In genomic region chrX:103914790-103915189, GRCm38 (mm10) we compare ENCODE assay signal across 9 mouse cellular contexts.
DNase-seq lines count a peak whose midpoint lies in the region; ATAC-seq and TF ChIP-seq lines count a peak whose summit lies in the region.
"Had no signal": no experiment of that assay in that cellular context is flagged by ENCODE, and none has a peak within 500 bp of the region (broad histone marks: within the 10 kb centered on the region; RNA-seq: fewer than 3 reads in every experiment).

No protein-coding gene starts in this region.

- no peak for ATAC-seq in heart, embryonic 11.5 days (replicated peaks; ENCODE audit: insufficient number of reproducible peaks, low FRiP score, low TSS enrichment)
- ATAC-seq in forebrain, postnatal 0 days: peak; percentile 71
- ATAC-seq in lung, postnatal 0 days: no peak

- no peak overlapping the region for H3K9ac ChIP-seq in heart, embryonic 11.5 days (ENCODE audit: low read depth, low read length)
- no peak overlapping the region for H3K9ac ChIP-seq in ES-E14 (ENCODE audit: insufficient read depth, low read depth, low read length, poor library complexity, severe bottlenecking)
- no peak overlapping the region for H3K9ac ChIP-seq in forebrain, postnatal 0 days
- no peak overlapping the region for H3K9ac ChIP-seq in lung, postnatal 0 days (replicated peaks; ENCODE audit: low read depth)
- H3K9ac ChIP-seq: limb, embryonic 13.5 days had no signal

- H3K4me1 ChIP-seq in heart, embryonic 11.5 days (ENCODE audit: control insufficient read depth, insufficient read depth, low read length): no peaks in the 10 kb centered on the region
- H3K4me1 ChIP-seq in ES-E14 (ENCODE audit: control insufficient read depth in 2 of 2, insufficient read depth in 2 of 2, low read length in 2 of 2, poor library complexity in 1 of 2): no peaks in the 10 kb centered on the region
- no peaks in the 10 kb centered on the region for H3K4me1 ChIP-seq in forebrain, postnatal 0 days (ENCODE audit: insufficient read depth)
- H3K4me1 ChIP-seq in lung, postnatal 0 days (ENCODE audit: insufficient read depth, low read depth, low read length): no peaks in the 10 kb centered on the region
- H3K4me1 ChIP-seq: limb, embryonic 13.5 days had no signal

- no peak overlapping the region for H3K27ac ChIP-seq in heart, embryonic 11.5 days (ENCODE audit: low read depth, low read length)
- no peak overlapping the region for H3K27ac ChIP-seq in ES-E14 (ENCODE audit: insufficient read depth, low read depth, low read length, poor library complexity, severe bottlenecking)
- H3K27ac ChIP-seq in forebrain, postnatal 0 days (ENCODE audit: low read depth, low read length): no peak overlapping the region
- no peak overlapping the region for H3K27ac ChIP-seq in lung, postnatal 0 days (ENCODE audit: low read length)
- H3K27ac ChIP-seq: limb, embryonic 13.5 days had no signal

- no peak overlapping the region for H3K4me2 ChIP-seq in heart, embryonic 11.5 days
- no peak overlapping the region for H3K4me2 ChIP-seq in forebrain, postnatal 0 days (ENCODE audit: low read depth)
- no peak overlapping the region for H3K4me2 ChIP-seq in lung, postnatal 0 days (replicated peaks; ENCODE audit: low read depth, low read length)
- H3K4me2 ChIP-seq: limb, embryonic 13.5 days had no signal

- H3K36me3 ChIP-seq in heart, embryonic 11.5 days (ENCODE audit: control insufficient read depth, insufficient read depth, low read length): no peaks in the 10 kb centered on the region
- no peaks in the 10 kb centered on the region for H3K36me3 ChIP-seq in ES-E14 (ENCODE audit: control insufficient read depth, insufficient read depth, low read length, poor library complexity, severe bottlenecking)
- no peaks in the 10 kb centered on the region for H3K36me3 ChIP-seq in forebrain, postnatal 0 days (ENCODE audit: insufficient read depth)
- H3K36me3 ChIP-seq in lung, postnatal 0 days (ENCODE audit: insufficient read depth, low read length): no peaks in the 10 kb centered on the region
- no peaks in the 10 kb centered on the region for H3K36me3 ChIP-seq in splenic B cell, adult 2 months (ENCODE audit: control insufficient read depth, insufficient read depth, low read length, poor library complexity, severe bottlenecking)
- H3K36me3 ChIP-seq: limb, embryonic 13.5 days had no signal

- 13% methylated on average over 3 of the region's 3 CpGs for WGBS in heart, embryonic 11.5 days (ENCODE audit: insufficient replicate concordance)
- WGBS in forebrain, postnatal 0 days: 11% methylated on average over 3 of the region's 3 CpGs
- WGBS in lung, postnatal 0 days: 3% methylated on average over 3 of the region's 3 CpGs

- peak; percentile 59 for TF ChIP-seq CTCF in forebrain, postnatal 0 days (IDR thresholded peaks at IDR 0.05; ENCODE audit: low read depth)
- peak; percentile 71 for TF ChIP-seq CTCF in lung, postnatal 0 days (IDR thresholded peaks at IDR 0.05)

- H3K9me3 ChIP-seq in heart, embryonic 11.5 days (replicated peaks; ENCODE audit: control insufficient read depth, low read length): no peaks in the 10 kb centered on the region
- H3K9me3 ChIP-seq in ES-E14 (ENCODE audit: control insufficient read depth, insufficient read depth, low read depth, low read length): no peaks in the 10 kb centered on the region
- H3K9me3 ChIP-seq in forebrain, postnatal 0 days (ENCODE audit: low read length): no peaks in the 10 kb centered on the region
- H3K9me3 ChIP-seq in lung, postnatal 0 days (ENCODE audit: low read length): no peaks in the 10 kb centered on the region
- H3K9me3 ChIP-seq: limb, embryonic 13.5 days had no signal

- TF ChIP-seq EP300 in lung, postnatal 0 days (IDR thresholded peaks at IDR 0.05): no peak

- peaks cover 19% of the 10 kb centered on the region for H3K27me3 ChIP-seq in heart, embryonic 11.5 days (ENCODE audit: control insufficient read depth, insufficient read depth, low read length)
- no peaks in the 10 kb centered on the region for H3K27me3 ChIP-seq in forebrain, postnatal 0 days (ENCODE audit: insufficient read depth, low read length)
- no peaks in the 10 kb centered on the region for H3K27me3 ChIP-seq in lung, postnatal 0 days (replicated peaks; ENCODE audit: insufficient read depth, low read length)
- no peaks in the 10 kb centered on the region for H3K27me3 ChIP-seq in splenic B cell, adult 2 months (ENCODE audit: control insufficient read depth, insufficient read depth, low read length, poor library complexity, severe bottlenecking)

- H3K4me3 ChIP-seq in heart, embryonic 11.5 days (ENCODE audit: low read depth, low read length): no peak overlapping the region
- H3K4me3 ChIP-seq in ES-E14 (ENCODE audit: insufficient read depth in 1 of 2, low read depth in 1 of 2, low read length in 2 of 2, poor library complexity in 1 of 2, severe bottlenecking in 1 of 2): no peak overlapping the region
- H3K4me3 ChIP-seq in forebrain, postnatal 0 days (ENCODE audit: low read depth, low read length): no peak overlapping the region
- no peak overlapping the region for H3K4me3 ChIP-seq in lung, postnatal 0 days (ENCODE audit: low read depth, low read length)
- H3K4me3 ChIP-seq: limb, embryonic 13.5 days had no signal

- DNase-seq in heart, adult 8-10 months (ENCODE audit: low spot score): peak; percentile 4
- DNase-seq in ES-E14 (ENCODE audit: low read depth, low spot score): peak; percentile 30
- DNase-seq in cerebellum, adult 18-20 months: peak; percentile 22 to 35
- peak; percentile 51 for DNase-seq in forebrain, postnatal 0 days
- peak; percentile 31 to 63 for DNase-seq in layer of hippocampus, adult 8-10 months (ENCODE audit: low spot score in 2 of 2)
- DNase-seq in lung, postnatal 0 days (ENCODE audit: low spot score): peak; percentile 12
- DNase-seq in splenic B cell, adult 2 months (ENCODE audit: low read depth, low spot score): peak; percentile 55

- in situ Hi-C loops in ES-E14 (cut with MboI; ENCODE audit: low sequenced_read_pairs in 2 of 2, unreplicated experiment in 2 of 2): no loop called here

TF ChIP-seq in ES-E14, 5 proteins besides CTCF, POLR2A, EP300 and RAD21:
- TF ChIP-seq ZC3H11A (IDR thresholded peaks at IDR 0.05; ENCODE audit: borderline replicate concordance, low read depth, low read length): peak; percentile 41; the same call in 1 of the 2 replicates
- TF ChIP-seq MAFK (IDR thresholded peaks at IDR 0.05; ENCODE audit: insufficient read depth, low read depth, low read length): no peak
- no peak for TF ChIP-seq ZNF384 (IDR thresholded peaks at IDR 0.05; ENCODE audit: low read depth, low read length)

Comparison
In these comparisons a context has a peak if more than half of its experiments do, and no peak if none do; other contexts are left out.
1. DNase-seq: peak in every context shown above with its lines; median percentile 55 in splenic B cell, adult 2 months; 51 in forebrain, postnatal 0 days; 47 in layer of hippocampus, adult 8-10 months; 30 in ES-E14; 28 in cerebellum, adult 18-20 months; 12 in lung, postnatal 0 days; 4 in heart, adult 8-10 months.